Mouse (Mus musculus) liver, embryonic 14.5 days (tissue): ENCODE data around the gene Plcb4.

Experiments
- CTCF ChIP-seq: IDR thresholded peaks from 2 replicates; pipeline ENCODE4 v1.5.1; 2016; ENCODE audit warnings: antibody characterized with exemption, low read depth, control low read depth
- EP300 ChIP-seq: IDR thresholded peaks from 2 replicates; pipeline ENCODE4 v1.6.1; 2016; ENCODE audit warnings: antibody characterized with exemption, low read depth

GRCm38 (mm10) chr2:135802878-135803450, 144.2 kb downstream of the Plcb4 start:
- no peak for TF ChIP-seq CTCF
- no peak for TF ChIP-seq EP300
